Mouse (Mus musculus): ENCODE data around the gene Ctdspl.

The Ctdspl gene

DNA sequence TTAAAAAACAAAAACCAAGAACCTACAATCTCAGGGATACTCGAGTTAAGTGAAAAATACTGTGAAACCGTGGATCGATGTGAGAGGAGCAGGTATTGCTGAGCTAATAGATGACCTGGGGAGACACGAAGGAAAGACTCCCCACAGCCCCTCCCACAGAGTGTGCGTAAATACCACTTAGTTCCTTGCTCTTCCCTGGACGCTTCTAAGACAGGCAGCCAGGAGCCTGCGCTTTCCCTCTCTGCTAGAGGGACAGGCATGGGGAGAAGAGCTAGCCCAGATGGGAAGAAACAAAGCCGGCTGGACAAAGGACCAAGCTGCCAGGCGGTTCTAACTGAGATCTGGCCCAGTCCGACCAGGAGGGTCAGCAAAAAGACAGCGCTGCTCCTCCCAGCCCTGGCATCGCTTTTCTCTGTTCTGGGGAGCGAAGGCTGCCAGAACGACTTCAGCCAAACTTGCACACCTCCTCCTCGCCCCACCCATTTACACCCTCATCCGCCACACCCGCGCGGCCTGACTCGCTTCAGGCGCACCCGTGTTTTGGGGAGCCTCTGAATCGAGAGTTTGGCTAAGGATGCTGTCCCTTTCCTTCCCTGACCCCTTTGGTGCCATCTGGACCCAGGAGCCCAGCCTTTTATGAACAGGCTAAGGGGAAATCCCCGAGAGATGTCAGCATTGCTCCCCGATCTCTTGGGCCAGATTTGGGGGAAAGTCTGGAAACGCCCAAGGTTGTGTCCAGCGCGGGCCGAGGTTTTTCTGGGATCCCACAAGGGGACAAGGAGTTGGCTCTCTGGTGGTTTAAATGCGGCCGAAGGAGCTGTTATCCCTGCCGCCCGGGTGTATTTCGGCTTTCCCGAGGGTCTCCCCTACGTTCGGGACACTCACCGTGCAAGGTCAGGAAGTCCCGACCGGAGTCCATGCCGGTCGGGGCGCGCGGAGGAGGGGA, 166.5 kb downstream of the Ctdspl start:
- DNase-seq (ENCODE audit: low read depth, low spot score), result no peak

Measured in ZHBTc4 (cell line).